Mouse (Mus musculus): ENCODE data around the gene Dock9.

DNA sequence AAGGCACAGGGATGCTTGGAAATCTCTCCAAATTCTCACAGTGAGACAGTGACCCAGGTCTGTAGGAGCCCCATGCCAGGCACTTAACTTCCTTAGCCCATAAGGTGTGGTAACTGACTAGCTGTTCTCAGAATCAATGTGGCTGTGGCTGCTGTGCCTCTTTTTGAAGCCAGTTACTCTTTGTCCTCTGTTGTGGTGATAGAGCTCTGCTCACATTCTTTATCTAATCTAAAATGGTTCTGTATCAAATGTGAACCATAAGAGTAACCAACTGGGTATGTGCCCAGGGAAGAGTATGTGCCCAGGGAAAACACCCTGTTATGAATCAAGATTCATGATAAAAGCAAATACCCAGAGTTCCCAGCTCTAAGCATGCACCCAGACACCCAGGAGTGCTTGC, 243.9 kb downstream of the Dock9 start:
- TF ChIP-seq CTCF (IDR thresholded peaks at IDR 0.05; ENCODE audit: control insufficient read depth, insufficient read depth, insufficient read length): no peak
- TF ChIP-seq USF1 (IDR thresholded peaks at IDR 0.05; ENCODE audit: low read depth): no peak
- no peak for TF ChIP-seq MAX (IDR thresholded peaks at IDR 0.05)
- no peak for TF ChIP-seq MYOG (IDR thresholded peaks at IDR 0.05; ENCODE audit: control insufficient read depth, extremely low read depth, insufficient read length)
- no peak for TF ChIP-seq FOSL1 (IDR thresholded peaks at IDR 0.05; ENCODE audit: insufficient read depth, low read length, poor library complexity, severe bottlenecking)

Data from C2C12 (cell line).